Mouse (Mus musculus) kidney, adult 2 months (tissue): ENCODE results near the gene Hypk. TPM values are rescaled to one million over a fixed set of nuclear protein-coding genes. Genes with fewer than 3 reads are reported as not detected.

Experiments used
- DNase-seq: peaks from one replicate; pipeline ENCODE4 v3.0.0; 2021
- H3K27ac ChIP-seq: fragments of 200-500 bp; 2 replicates; pipeline ENCODE4 v1.5.1; 2012; ENCODE audit warnings: low read depth, low read length, control low read depth, inconsistent platforms; ENCODE audit not compliant: insufficient read depth
- H3K27me3 ChIP-seq: fragments of 200-500 bp; replicated peaks from 2 replicates; pipeline ENCODE4 v1.6.1; 2012; ENCODE audit warnings: mild to moderate bottlenecking, moderate library complexity, low read length, inconsistent platforms; ENCODE audit not compliant: control insufficient read depth, insufficient read depth
- H3K36me3 ChIP-seq: fragments of 200-500 bp; 2 replicates; pipeline ENCODE4 v1.6.1; 2012; ENCODE audit warnings: mild to moderate bottlenecking, moderate library complexity, low read length, inconsistent platforms; ENCODE audit not compliant: control insufficient read depth, insufficient read depth
- H3K4me1 ChIP-seq: fragments of 200-500 bp; 2 replicates; pipeline ENCODE4 v1.6.1; 2011; ENCODE audit warnings: low read length; ENCODE audit not compliant: control insufficient read depth, insufficient read depth
- H3K4me3 ChIP-seq: fragments of 200-500 bp; 2 replicates; pipeline ENCODE4 v1.5.1; 2011; ENCODE audit warnings: mild to moderate bottlenecking, low read depth, low read length, control low read depth; ENCODE audit not compliant: insufficient read depth
- CTCF ChIP-seq: fragments of 200-500 bp; conservative IDR thresholded peaks from 2 replicates; pipeline ENCODE4 v1.5.1; 2011; ENCODE audit warnings: low read depth, mild to moderate bottlenecking, control low read depth, low read length, moderate library complexity, mixed read lengths; ENCODE audit not compliant: insufficient read depth, insufficient read length
- POLR2A ChIP-seq: fragments of 200-500 bp; IDR thresholded peaks from one replicate; pipeline ENCODE4 v1.6.1; 2011; ENCODE audit warnings: low read depth, low read length, control low read depth
- WGBS: fragments of 180-500 bp; shearing (Covaris S2); methylation state at CpG from one replicate; pipeline ENCODE4 v1.1.7; 2018; 5-methylcytosine and 5-hydroxymethylcytosine counted together
- polyA plus RNA-seq: library from polyadenylated mRNA; depleted of rRNA; stranded (reverse); fragments of >200 nt; gene quantifications from 2 replicates; pipeline ENCODE4 v1.2.3, GENCODE M21; 2012; rRNA removed

Hypk gene
- polyA plus RNA-seq, 1 experiment: 6.5 TPM

DNA sequence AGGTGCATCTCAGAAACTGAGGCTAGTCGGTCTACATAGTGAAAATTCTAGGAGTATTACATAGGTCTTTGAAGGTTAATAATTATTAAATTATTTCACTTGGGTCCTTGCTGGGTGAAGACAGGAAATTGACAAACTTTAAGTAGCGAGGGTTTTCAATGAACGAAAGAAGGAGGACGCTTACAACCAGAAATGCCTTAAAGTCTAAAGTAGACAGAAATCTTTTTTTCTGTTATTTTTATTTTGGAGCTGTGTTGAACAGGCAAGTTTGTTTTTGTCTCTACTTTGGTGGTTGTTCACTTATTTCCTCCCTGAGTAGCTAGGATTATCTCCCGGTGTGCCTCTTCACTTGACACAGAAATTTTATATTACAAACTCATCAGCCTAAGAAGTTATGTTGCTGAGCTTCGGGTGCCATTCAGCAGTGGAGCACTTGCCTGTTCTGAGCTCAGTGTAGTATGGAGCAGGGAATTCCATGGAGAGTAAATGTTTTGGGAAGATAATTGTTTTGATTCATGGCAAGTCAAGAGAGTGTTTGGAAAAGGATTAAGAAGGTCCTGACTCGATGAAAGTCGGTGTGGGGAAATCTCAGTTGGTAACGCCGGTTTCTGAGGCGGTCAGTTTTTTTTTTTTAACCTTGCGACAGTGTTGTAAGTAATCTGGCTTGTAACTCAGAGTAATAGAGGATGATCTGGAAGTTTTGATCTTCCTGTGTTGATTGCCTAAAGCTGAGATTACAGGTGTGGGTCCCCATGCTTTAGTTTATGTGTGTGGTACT, 54.3 kb downstream of the Hypk start:
- 5% methylated on average over 12 of the region's 12 CpGs for whole genome bisulfite sequencing
- TF ChIP-seq CTCF (no peak), POLR2A (no peak)
- Histone ChIP-seq H3K4me1 (peaks cover 5% of the 10 kb centered on the region; the same call in 1 of the 2 replicates), H3K36me3 (no peaks in the 10 kb centered on the region), H3K27ac (no peak overlapping the region), H3K27me3 (no peaks in the 10 kb centered on the region), H3K4me3 (peak overlapping the region; percentile 7; the same call in 1 of the 2 replicates)
- no peak for DNase-seq

DNA sequence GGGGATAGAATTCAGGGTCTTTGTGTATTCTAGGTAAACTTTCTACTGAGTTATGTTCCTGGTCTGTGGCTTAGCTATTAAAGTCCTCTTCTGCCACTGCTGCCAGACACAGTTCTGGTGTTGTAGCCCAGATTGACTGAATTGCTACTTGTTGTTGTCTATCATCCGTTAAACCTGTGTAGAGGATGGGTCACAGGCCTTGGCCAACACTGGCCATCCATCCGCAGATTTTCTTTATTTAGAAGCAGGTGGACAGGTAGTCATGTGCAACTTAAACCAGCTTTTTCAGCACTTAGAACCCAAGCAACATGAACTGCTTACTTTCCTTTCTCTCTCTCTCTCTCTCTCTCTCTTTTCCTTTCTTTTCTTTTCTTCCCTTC, 54.9 kb downstream of the Hypk start:
- 79% methylated on average over 2 of the region's 2 CpGs for WGBS
- Histone ChIP-seq H3K27me3 (no peaks in the 10 kb centered on the region), H3K4me3 (no peak overlapping the region)

More for the DNA sequence above, 54.9 kb downstream of the Hypk start:
- DNase-seq: no peak
- H3K27ac ChIP-seq: no peak overlapping the region
- H3K36me3 ChIP-seq: no peaks in the 10 kb centered on the region
- TF ChIP-seq POLR2A (no peak), CTCF (no peak)
- H3K4me1 ChIP-seq: peaks cover 5% of the 10 kb centered on the region; the same call in 1 of the 2 replicates

Other genes starting within 250 kb of the Hypk start
- gene Trp53bp1, start 181.9 kb upstream of the Hypk start, polyA plus RNA-seq: 16.3 and 18.5 TPM in 2 replicates
- gene Map1a, start 163.7 kb upstream of the Hypk start, polyA plus RNA-seq: 1.1 and 1.3 TPM in 2 replicates
- 41.5 and 56.7 TPM in 2 replicates for gene Ppip5k1, start 97.9 kb upstream of the Hypk start, polyA plus RNA-seq
- gene Ckmt1, start 95.6 kb upstream of the Hypk start, polyA plus RNA-seq: 107 and 124 TPM in 2 replicates
- not detected in 2 replicates for gene Strc, start 66.1 kb upstream of the Hypk start, polyA plus RNA-seq
- gene Pdia3, start 39.5 kb upstream of the Hypk start, polyA plus RNA-seq: 239 and 531 TPM in 2 replicates
- gene Catsper2, start 39.5 kb upstream of the Hypk start, polyA plus RNA-seq: 1.0 and 1.7 TPM in 2 replicates
- 17.2 and 17.8 TPM in 2 replicates for gene Ell3, start 9.0 kb upstream of the Hypk start, polyA plus RNA-seq
- gene Serf2, start 4.1 kb upstream of the Hypk start, polyA plus RNA-seq: 392 and 400 TPM in 2 replicates
- 0.44 and 0.54 TPM in 2 replicates for gene Serinc4, start 3.5 kb downstream of the Hypk start, polyA plus RNA-seq
- gene Mfap1b, start 20.8 kb downstream of the Hypk start, polyA plus RNA-seq: 3.3 and 4.9 TPM in 2 replicates
- gene Mfap1a, start 53.4 kb downstream of the Hypk start, polyA plus RNA-seq: 3.3 and 5.6 TPM in 2 replicates
- 2.0 TPM in 2 replicates for gene Wdr76, start 53.4 kb downstream of the Hypk start, polyA plus RNA-seq